ENCODE assay signal across 21 mouse cellular contexts in the genomic region with DNA sequence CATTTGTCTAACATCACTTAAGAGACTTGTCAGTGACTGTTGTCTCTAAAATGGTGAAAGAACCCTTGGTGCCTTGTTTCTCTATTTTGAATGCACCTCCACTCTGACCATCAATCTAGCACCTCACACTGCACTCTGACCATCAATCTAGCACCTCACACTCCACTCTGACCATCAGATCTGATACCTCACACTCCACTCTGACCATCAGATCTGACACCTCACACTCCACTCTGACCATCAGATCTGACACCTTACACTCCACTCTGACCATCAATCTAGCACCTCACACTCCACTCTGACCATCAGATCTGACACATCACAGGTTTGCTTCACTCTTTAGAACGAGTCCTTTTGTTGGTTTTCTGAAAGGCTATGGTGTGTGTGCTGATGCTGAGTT.
"Had no signal": no experiment of that assay in that cellular context is flagged by ENCODE, and none has a peak within 500 bp of the region (broad histone marks: within the 10 kb centered on the region; RNA-seq: fewer than 3 reads in every experiment).

No protein-coding gene starts in this region.

- DNase-seq: cerebellum, adult 8-10 months; cerebellum, adult 9-10 months; cerebellum, adult 9-11 months; cerebellum, postnatal 10 days; cerebellum, postnatal 14 days; cerebellum, postnatal 25 days; cerebellum, postnatal 36 days; embryo, embryonic 11 days; forebrain, postnatal 0 days; gastrocnemius, adult 2 months; gastrocnemius, postnatal 10 days; gastrocnemius, postnatal 14 days; gastrocnemius, postnatal 25 days; gastrocnemius, postnatal 36 days; heart, adult 11 months; heart, adult 18-20 months; heart, adult 2 months had no signal

- ATAC-seq: forebrain, embryonic 13.5 days; forebrain, embryonic 14.5 days; forebrain, embryonic 15.5 days; forebrain, embryonic 16.5 days; forebrain, postnatal 0 days had no signal
